Mouse (Mus musculus) hindbrain, embryonic 16.5 days (tissue): ENCODE data around the gene Abhd17c. TPM values are rescaled to one million over a fixed set of nuclear protein-coding genes. Genes with fewer than 3 reads are reported as not detected.

Experiments
- ATAC-seq: fragments of 200-750 bp; cut with Nextera tagmentation; 2 replicates; pipeline ENCODE4 v1.8.0; 2017; ENCODE audit warnings: moderate TSS enrichment, moderate library complexity
- H3K27ac ChIP-seq: fragments of 300-500 bp; sonication (generic); 2 replicates; pipeline ENCODE4 v1.5.1; 2014; ENCODE audit warnings: low read depth, mild to moderate bottlenecking, control low read depth, low read length, moderate library complexity
- H3K27me3 ChIP-seq: fragments of 300-500 bp; sonication (generic); replicated peaks from 2 replicates; pipeline ENCODE4 v1.6.1; 2014; ENCODE audit warnings: low read length; ENCODE audit not compliant: control insufficient read depth, insufficient read depth
- H3K36me3 ChIP-seq: fragments of 300-500 bp; sonication (generic); 2 replicates; pipeline ENCODE4 v1.6.1; 2014; ENCODE audit warnings: mild to moderate bottlenecking, low read length, moderate library complexity, mixed read lengths; ENCODE audit not compliant: control insufficient read depth, insufficient read depth
- H3K4me1 ChIP-seq: fragments of 300-500 bp; sonication (generic); 2 replicates; pipeline ENCODE4 v1.6.1; 2014; ENCODE audit warnings: low read depth, low read length; ENCODE audit not compliant: control insufficient read depth, insufficient read depth
- H3K4me2 ChIP-seq: fragments of 300-500 bp; sonication (generic); 2 replicates; pipeline ENCODE4 v1.6.1; 2014; ENCODE audit warnings: mild to moderate bottlenecking, low read length, control low read depth, moderate library complexity
- H3K4me3 ChIP-seq: fragments of 300-500 bp; sonication (generic); 2 replicates; pipeline ENCODE4 v1.5.1; 2014; ENCODE audit warnings: mild to moderate bottlenecking, low read length, control low read depth, moderate library complexity
- H3K9ac ChIP-seq: fragments of 300-500 bp; sonication (generic); 2 replicates; pipeline ENCODE4 v1.6.1; 2014; ENCODE audit warnings: low read depth, mild to moderate bottlenecking, control low read depth, low read length, moderate library complexity
- H3K9me3 ChIP-seq: fragments of 300-500 bp; sonication (generic); 2 replicates; pipeline ENCODE4 v1.6.1; 2014; ENCODE audit warnings: mild to moderate bottlenecking, low read length, moderate library complexity; ENCODE audit not compliant: control insufficient read depth
- WGBS: fragments of 180-500 bp; shearing (Covaris S2); extraction: QIAGEN DNeasy Blood & Tissue Kit; methylation state at CpG from one replicate; pipeline ENCODE4 v1.1.7; 2014; 5-methylcytosine and 5-hydroxymethylcytosine counted together
- polyA plus RNA-seq: library from polyadenylated mRNA; unstranded; fragments of >200 nt; fragmentation: Nextera tagmentation; extraction: Ambion mirVana; gene quantifications from 2 replicates; pipeline ENCODE4 v1.2.1, GENCODE M21; 2015

Abhd17c gene
- polyA plus RNA-seq, 1 experiment from 2014 or later: 10.3 TPM

DNA sequence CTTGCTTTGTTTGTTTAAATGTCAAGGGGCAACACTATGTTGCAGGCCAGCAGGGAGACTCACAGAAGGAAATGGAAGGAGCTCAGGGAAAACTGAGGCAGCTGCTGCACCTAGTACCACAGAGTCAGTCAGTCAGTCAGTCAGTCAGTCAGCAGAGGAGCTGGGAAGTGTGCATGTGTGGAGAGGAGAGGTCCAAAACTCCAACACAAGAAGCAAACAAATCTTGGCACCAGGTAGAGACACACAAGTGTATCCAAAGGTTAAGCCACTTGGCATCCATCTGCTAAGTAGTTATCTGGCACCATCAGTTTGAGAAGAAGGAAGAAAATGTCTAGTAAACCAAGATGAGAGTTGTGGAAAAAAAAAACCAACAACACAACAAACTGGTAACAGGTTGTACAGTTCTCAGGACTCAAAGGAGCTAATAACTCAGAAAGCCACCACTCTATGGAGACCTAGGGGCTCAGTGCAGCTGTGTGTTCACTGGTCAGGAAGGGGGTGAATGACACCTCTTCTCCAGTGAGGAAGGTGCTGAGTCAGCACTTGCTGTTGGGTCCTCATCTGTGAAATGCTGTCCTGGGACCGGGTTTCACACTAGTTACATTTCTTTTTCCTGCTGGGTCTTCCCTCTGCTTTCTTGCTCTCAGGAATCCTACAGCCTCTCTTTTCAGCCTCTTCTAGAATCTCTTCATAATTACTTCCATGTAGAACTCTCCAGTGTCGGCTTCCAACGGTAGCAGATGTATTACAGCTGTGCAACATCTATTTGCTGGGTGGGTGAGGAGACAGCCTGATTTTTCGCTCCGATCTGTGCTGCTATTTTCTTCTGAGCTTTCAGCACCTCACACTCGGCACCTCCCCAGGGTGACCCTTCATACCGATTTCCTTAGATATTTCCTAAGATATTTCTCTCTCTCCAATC is 34.8 kb downstream of the Abhd17c start:
- no peak overlapping the region for H3K4me2 ChIP-seq
- no peaks in the 10 kb centered on the region for H3K27me3 ChIP-seq
- no peak overlapping the region for H3K4me3 ChIP-seq
- H3K9ac ChIP-seq: no peak overlapping the region
- H3K9me3 ChIP-seq: no peaks in the 10 kb centered on the region
- no peak for ATAC-seq
- no peaks in the 10 kb centered on the region for H3K36me3 ChIP-seq
- no peak overlapping the region for H3K27ac ChIP-seq
- WGBS: 84% methylated on average over 7 of the region's 7 CpGs
- H3K4me1 ChIP-seq: peaks cover 26% of the 10 kb centered on the region

DNA sequence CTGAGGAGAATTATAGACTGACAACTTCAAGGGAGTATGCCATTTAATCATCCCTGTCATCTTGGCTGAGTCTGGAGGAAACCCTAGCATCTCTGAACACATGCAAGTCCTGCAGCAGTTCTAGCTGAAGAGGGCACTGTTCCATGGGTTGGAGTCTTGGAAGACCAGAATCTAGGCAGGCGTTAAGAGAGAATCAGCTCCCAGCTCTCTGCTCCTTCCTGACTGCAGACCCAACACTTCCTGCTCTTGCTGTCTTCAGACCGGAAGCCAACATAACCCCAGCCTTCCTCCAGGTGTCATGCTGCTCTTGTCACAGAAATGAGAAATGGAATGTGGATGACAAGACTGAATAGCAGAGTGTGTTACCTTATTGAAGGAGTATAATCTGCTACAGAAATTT is 36.3 kb downstream of the Abhd17c start:
- H3K4me2 ChIP-seq: no peak overlapping the region
- H3K27ac ChIP-seq: no peak overlapping the region
- H3K36me3 ChIP-seq: peaks cover 4% of the 10 kb centered on the region
- H3K9me3 ChIP-seq: no peaks in the 10 kb centered on the region
- H3K4me3 ChIP-seq: no peak overlapping the region
- no peak overlapping the region for H3K9ac ChIP-seq
- H3K4me1 ChIP-seq: peaks cover 29% of the 10 kb centered on the region
- no peak for ATAC-seq
- no peaks in the 10 kb centered on the region for H3K27me3 ChIP-seq
- WGBS: 68% methylated on average over 2 of the region's 2 CpGs

GRCm38 (mm10) chr7:84114775-84115174 is 36.9 kb downstream of the Abhd17c start:
- Histone ChIP-seq H3K4me1 (peaks cover 29% of the 10 kb centered on the region), H3K36me3 (peaks cover 7% of the 10 kb centered on the region), H3K4me2 (no peak overlapping the region), H3K27ac (no peak overlapping the region), H3K27me3 (no peaks in the 10 kb centered on the region), H3K4me3 (no peak overlapping the region), H3K9me3 (no peaks in the 10 kb centered on the region), H3K9ac (no peak overlapping the region)
- ATAC-seq: no peak
- WGBS: 62% methylated on average over 3 of the region's 3 CpGs

- Histone ChIP-seq H3K27ac (peak overlapping the region; percentile 6; the same call in 1 of the 2 replicates), H3K9ac (no peak overlapping the region), H3K27me3 (no peaks in the 10 kb centered on the region), H3K4me3 (no peak overlapping the region), H3K4me2 (no peak overlapping the region; the same call in 1 of the 2 replicates), H3K9me3 (no peaks in the 10 kb centered on the region), H3K36me3 (peaks cover 14% of the 10 kb centered on the region), H3K4me1 (peaks cover 22% of the 10 kb centered on the region)
- ATAC-seq: peak; percentile 73
- WGBS: 43% methylated on average over 8 of the region's 8 CpGs
Measured at GRCm38 (mm10) chr7:84113035-84113390, 38.7 kb downstream of the Abhd17c start.

DNA sequence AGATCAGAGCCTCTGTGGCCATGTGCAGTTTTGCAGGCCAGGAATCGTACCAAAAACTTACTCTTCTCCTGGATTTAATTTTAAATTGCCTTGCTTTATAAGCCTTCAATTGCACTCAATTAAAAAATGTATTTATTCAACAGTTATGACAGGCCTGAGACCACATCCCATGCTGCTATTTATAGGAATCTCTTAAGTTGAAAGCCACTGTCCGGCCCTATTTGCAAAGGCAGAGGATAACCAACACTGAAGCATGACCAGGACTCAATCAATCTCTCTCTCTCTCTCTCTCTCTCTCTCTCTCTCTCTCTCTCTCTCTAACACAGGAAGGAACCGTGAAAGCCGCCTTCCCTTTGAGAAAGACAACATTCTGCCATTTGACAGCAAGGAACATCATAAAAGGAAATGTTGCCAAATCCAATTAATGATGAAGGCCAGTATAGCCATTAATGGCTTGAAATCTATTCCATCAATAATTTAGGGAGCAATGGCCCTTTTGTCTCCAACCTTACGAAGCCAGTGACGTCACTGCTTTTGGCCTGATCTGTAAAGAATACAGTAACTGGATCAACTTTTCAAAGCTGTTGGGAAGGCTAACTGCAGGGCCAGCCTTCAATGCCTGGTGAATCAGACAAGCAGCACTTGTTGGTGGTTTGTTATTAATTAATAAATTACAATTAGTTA is 39.2 kb downstream of the Abhd17c start:
- H3K4me3 ChIP-seq: no peak overlapping the region
- H3K27ac ChIP-seq: no peak overlapping the region; the same call in 1 of the 2 replicates
- no peaks in the 10 kb centered on the region for H3K9me3 ChIP-seq
- no peak overlapping the region for H3K4me2 ChIP-seq
- no peaks in the 10 kb centered on the region for H3K27me3 ChIP-seq
- H3K9ac ChIP-seq: no peak overlapping the region
- 44% methylated on average over 6 of the region's 6 CpGs for WGBS
- H3K36me3 ChIP-seq: peaks cover 14% of the 10 kb centered on the region
- ATAC-seq: no peak
- H3K4me1 ChIP-seq: peaks cover 22% of the 10 kb centered on the region

GRCm38 (mm10) chr7:84111716-84112350 is 39.9 kb downstream of the Abhd17c start:
- WGBS: 51% methylated on average over 10 of the region's 10 CpGs
- ATAC-seq: no peak

DNA sequence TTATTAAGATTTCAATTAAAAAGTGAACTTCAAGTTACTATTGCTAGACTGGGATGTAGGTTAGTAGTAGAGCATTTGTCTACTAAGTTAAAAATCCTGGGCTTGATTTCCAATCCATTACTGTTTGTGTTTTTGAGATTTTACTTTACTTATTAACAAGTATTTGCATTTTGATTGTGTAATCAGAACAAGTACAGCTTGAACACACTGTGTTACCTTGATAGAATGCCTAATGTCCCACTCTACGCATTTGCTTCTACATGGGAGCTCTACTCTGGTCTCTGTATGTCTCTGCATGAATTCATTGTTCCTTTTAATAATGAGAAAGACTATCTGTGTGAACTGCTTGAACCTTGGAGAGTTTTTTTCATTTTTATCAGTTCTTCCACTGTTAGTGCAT is 44.8 kb downstream of the Abhd17c start:
- 95% methylated on average over 1 of the region's 1 CpGs for WGBS
- no peak overlapping the region for H3K9ac ChIP-seq
- no peaks in the 10 kb centered on the region for H3K9me3 ChIP-seq

More at GRCm38 (mm10) chr7:84111716-84112350, 39.9 kb downstream of the Abhd17c start:
- H3K27me3 ChIP-seq: no peaks in the 10 kb centered on the region
- H3K27ac ChIP-seq: peak overlapping the region; percentile 5; the same call in 1 of the 2 replicates
- H3K36me3 ChIP-seq: peaks cover 14% of the 10 kb centered on the region
- no peak overlapping the region for H3K4me3 ChIP-seq
- no peak overlapping the region for H3K4me2 ChIP-seq
- peaks cover 22% of the 10 kb centered on the region for H3K4me1 ChIP-seq
- H3K9me3 ChIP-seq: no peaks in the 10 kb centered on the region
- no peak overlapping the region for H3K9ac ChIP-seq

DNA sequence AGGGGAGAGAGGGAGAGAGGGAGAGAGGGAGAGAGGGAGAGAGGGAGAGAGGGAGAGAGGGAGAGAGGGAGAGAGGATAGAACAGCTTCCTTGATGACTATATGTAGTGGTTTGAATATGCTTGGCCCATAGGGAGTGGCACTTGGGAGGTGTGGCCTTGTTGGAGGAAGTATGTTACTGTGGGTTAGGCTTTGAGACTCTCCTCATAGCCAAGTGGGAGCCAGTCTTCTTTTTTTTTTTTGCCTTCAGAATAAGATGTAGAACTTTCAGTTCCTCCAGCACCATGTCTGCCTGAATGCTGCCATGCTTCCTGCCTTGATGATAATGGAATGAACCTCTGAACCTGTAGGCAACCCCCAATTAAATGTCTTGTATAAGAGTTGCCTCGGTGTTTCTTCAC is 49.1 kb downstream of the Abhd17c start:
- Histone ChIP-seq H3K9me3 (no peaks in the 10 kb centered on the region), H3K27ac (no peak overlapping the region), H3K9ac (no peak overlapping the region), H3K36me3 (no peaks in the 10 kb centered on the region), H3K4me2 (no peak overlapping the region), H3K4me3 (no peak overlapping the region), H3K4me1 (no peaks in the 10 kb centered on the region), H3K27me3 (no peaks in the 10 kb centered on the region)
- WGBS: 95% methylated on average over 1 of the region's 1 CpGs
- ATAC-seq: no peak

More for the DNA sequence above, 44.8 kb downstream of the Abhd17c start:
- Histone ChIP-seq H3K4me3 (no peak overlapping the region), H3K4me2 (no peak overlapping the region), H3K4me1 (peaks cover 4% of the 10 kb centered on the region; the same call in 1 of the 2 replicates), H3K36me3 (peaks cover 14% of the 10 kb centered on the region), H3K27ac (no peak overlapping the region), H3K27me3 (no peaks in the 10 kb centered on the region)
- ATAC-seq: no peak

- no peaks in the 10 kb centered on the region for H3K27me3 ChIP-seq
- no peak overlapping the region for H3K27ac ChIP-seq
- H3K4me3 ChIP-seq: no peak overlapping the region
- 89% methylated on average over 3 of the region's 3 CpGs for WGBS
- ATAC-seq: no peak
- H3K9me3 ChIP-seq: no peaks in the 10 kb centered on the region
- no peaks in the 10 kb centered on the region for H3K4me1 ChIP-seq
- no peaks in the 10 kb centered on the region for H3K36me3 ChIP-seq
- no peak overlapping the region for H3K9ac ChIP-seq
- no peak overlapping the region for H3K4me2 ChIP-seq
Measured at GRCm38 (mm10) chr7:84100672-84101071, 51.0 kb downstream of the Abhd17c start.
